Mouse (Mus musculus) testis, postnatal 14 days (tissue): ENCODE measurements at regions not wholly inside any gene's neighbourhood (a gene's known extent, or its start where the extent isn't known, plus 50 kb on each side); places are given as distances from the start of the nearest gene placed in this dataset.

Experiments used
- DNase-seq: peaks from one replicate; pipeline ENCODE4 v3.0.0; 2021; ENCODE audit warnings: low spot score

DNA sequence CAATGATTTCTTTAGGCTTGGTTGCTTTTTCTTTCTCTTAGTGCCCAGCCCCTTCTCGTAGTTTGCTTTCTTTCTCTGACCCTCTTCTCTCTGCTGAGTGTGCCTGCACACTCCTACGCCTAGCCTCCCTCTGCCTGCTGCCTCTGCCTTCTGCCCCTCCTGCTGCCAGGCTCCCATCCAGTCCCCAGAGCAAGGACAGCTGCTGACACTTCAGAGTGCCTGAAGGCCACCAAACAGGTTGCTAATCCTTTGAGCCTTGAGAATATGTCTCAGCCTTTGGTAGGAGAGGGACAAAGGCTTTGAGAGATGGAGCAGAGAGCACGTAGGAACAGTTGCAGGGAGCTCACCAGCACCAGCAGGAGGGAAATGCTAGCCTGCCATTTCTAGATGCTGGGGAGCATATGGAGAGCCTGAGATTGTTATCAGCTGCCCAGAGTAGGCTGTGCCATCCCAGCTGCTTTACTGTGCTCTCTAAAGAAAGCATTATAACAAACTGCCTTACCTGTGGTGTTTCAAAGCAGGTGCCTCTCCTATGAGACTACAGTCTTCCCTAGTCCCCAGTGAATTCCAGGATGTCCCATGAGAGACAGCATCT, 103.0 kb upstream of the Arrdc4 start:
- DNase-seq: no peak

DNA sequence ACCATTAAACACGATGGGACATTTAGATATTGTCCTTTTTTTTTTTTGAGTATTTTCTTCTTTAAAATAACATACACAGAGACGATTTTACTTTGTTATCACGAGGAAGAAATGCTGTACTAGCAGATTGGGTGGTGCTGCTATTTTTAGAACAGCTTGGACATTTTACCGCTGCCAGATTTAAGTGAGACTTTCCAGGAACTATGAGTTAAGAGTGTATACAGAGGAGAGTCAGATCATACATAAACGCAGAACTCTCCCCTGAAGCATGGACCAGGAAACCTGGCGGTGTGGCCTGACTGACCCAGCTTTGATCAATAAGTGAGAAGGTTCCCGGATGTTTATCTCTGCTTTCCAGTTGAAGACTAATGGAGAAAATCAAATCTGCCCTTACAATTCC, 95.6 kb upstream of the Arrdc4 start:
- no peak for DNase-seq

DNA sequence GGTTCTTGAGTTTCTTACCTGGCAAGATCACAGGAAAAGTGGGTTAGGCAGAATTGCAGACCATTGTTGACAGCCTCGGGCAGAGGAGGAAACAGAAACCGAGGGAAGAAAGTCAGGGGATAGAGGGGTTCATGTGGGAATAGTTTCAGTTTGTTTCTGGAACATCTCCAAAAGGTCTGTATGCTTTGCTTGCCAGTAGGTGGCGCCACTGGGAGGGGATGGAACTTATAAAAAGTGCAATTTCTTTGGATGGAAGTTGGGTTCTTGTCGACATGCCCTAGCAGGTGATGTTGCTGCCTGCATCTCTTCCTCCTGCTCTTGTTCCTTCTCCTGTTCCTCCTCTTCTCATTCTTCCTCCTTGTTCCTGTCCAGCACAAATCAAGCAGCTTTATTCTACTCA, 94.3 kb upstream of the Arrdc4 start:
- no peak for DNase-seq

DNA sequence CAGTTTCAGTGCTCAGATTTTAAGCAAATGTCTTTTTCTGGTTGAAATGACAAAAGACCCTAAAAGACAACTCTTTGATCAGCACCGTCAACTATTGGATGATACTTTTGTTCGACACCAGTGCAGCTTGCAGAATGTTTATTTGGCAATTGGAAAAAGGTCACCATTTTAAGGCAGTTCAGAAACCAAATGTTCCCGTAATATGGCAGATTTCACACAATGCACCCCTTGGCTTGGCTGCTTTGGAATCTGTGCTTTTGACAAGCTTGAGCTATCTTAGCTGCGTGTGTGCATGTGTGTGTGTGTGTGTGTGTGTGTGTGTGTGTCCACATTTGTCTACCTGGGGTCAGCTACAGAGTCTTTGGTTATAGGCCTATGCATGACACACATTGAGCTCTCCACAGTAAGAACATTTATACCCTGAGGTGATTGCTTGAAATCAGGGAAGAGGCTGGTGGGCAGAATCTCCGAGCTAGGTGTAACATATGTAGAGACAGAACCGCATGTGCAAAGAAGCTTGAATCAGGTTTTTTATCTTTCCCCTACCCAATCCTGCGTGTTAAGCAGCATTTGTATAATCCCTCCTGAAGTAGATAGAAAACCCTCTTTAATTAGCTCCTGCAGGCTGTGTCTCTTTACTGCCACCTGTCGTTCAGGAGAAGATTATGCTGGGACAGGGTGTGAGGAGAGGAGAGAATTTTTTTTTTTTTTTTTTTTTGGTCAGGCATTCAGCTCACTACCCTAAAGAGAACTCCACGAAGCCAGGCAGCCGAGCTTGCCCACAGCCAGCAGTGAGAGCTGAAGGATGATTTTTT, 85.1 kb upstream of the Arrdc4 start:
- no peak for DNase-seq

DNA sequence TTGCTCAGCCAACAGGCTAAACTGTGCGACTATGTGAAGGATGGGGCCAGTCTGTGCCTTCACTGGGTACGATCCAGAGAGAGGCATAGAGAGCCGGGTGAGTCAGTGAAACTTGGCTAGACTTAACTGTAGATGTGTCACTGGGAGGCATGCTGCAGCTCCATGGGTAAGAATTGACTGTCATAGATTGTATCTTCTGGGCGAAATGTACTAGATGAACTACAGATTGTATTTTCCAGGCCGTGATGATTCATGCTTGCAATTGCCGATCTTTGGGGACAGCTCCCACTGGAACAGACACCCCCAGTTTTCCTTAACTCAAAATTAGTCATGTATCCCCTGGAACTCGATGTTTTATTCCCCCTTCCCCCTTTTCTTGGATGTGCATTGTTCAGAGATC, 84.5 kb upstream of the Arrdc4 start:
- no peak for DNase-seq

DNA sequence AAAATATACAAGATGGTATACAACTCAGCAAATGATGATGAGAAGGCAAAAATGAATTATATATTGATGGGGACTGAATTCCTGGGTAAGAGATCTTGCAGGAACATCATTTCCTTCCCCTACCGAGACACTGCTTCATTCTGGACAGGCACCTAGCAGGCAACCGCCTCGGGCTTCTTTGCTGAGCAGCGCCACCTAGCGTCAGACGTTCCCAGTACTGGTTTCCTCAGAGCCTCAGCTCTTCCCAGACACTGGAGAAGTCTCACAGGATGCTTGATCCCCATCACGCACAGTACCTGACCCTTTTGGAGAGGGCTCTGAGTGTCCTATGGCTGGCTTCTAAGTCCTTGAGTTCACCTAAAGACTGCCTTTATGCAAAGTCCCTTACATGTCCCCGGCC, 80.8 kb upstream of the Arrdc4 start:
- DNase-seq: peak; percentile 74

DNA sequence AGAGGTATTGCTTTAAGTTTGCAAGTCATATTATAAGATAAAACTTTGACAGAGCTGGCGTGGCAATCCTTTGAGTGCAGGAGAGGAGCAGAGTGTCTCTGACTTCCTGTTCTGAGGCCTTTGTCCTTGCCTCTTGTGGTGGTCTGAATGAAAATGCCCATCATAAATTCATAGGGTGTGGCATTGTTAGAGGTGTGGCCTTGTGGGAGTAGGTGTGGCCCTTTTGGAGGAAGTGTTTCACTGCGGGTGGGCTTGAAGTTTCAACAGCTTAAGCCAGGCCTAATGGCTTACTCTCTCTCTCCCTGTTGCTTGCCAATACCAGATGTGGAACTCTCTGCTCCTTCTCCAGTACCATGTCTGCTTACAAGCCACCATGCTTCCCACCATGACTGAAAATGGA, 75.4 kb upstream of the Arrdc4 start:
- no peak for DNase-seq

DNA sequence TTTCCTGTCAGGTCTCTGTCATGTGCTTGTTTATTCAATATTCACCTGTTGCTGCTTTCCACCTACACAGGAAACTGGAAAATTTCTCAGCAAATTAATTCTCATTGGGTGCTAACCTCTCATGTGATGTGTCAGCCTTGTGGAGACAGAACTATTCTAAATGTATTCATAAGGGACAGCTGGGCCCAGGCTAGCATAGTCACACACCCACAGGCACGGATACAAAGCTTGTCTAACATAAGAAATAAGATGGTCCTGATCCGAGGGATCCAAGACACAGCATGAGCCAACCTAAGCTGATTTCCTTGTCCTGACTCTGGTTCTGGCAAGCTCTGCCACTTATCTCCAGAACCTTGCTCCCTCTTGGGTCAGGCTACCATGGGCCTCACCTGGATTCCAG, 74.6 kb upstream of the Arrdc4 start:
- DNase-seq: no peak

DNA sequence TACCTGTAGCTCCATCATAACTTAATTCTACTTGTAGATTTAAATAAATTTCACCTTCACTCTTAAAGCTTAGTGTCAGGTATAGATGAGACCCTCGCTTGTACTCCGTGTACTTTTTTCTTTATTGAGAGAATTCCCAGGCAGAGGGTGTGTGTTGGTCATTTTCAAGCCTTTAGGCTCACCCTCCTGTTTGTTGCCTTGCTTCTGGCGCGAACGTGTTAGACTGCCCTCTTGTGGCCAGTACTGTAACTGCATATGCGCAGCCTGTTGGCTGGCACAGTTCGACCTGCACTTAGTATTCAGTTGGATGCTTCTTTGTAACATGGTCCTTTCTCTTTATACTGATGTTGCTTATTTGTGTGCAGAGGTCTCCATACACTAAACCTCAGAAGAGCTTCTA, 74.1 kb upstream of the Arrdc4 start:
- DNase-seq: peak; percentile 38

DNA sequence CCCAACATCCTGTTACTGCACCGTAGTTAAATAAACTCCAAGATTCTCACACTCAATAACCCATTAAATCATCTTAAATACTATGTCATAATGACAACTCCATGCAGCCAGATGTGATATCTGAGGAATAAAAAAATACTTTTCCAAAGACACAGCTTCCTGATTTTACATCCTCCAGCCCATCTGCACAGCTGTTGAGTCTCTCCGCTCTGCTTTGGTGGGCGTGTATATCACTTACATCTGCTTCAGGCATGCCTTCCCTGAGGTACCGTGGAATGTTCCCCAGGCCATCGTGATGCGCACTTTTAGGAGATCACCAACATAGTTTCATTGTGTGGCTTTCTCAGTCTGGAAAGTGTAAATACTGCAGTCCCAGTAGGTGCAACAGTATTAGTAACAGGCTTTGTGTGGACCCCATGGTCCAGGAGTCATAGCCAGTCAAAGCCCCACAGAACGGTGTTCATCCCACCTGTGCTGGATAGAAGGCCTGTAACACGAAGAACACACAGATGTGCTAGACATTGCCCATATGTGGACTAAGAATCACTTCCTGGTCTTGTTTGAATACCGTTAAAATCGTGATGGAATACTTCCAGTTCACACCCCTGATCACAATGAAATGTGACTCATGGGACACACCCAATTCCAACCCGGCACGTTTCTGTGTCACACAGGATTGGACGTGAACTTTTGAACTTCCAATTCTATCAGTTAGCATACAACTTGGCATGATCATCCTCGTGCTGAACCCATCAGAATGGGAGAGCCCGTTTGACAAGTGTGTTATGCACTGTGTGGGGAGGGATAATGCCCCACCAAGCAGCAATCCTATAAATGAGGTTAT, 66.0 kb upstream of the Arrdc4 start:
- DNase-seq: no peak

DNA sequence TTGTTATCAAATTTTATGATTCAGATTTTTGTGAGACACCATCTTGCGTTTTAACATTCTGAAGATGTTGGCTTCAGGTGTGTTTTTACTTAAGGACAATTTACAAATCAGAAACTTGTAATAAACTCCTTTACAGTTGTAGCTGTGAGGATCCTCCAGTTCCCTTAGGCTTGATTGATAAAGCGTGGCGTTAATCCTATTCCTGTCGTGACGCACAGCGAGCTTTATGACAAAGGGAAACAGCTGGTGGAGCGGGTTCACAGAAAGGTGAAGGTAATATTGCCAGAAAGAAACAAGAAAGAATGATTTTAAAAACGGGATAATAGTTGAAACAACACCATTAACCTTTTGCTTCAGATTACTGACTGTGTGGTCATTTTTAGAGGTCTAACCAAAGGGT, 60.7 kb upstream of the Arrdc4 start:
- DNase-seq: no peak
